Mouse (Mus musculus) WW6 (cell line): ENCODE data around the gene Rplp0.
A peak's percentile ranks its signal among the peaks of the same experiment; 100 is the strongest.

ENCODE experiments used
- DNase-seq: peaks from one replicate; pipeline ENCODE4 v3.0.0-alpha.2; 2013; ENCODE audit warnings: low read depth, low spot score

Gene Rplp0

DNA sequence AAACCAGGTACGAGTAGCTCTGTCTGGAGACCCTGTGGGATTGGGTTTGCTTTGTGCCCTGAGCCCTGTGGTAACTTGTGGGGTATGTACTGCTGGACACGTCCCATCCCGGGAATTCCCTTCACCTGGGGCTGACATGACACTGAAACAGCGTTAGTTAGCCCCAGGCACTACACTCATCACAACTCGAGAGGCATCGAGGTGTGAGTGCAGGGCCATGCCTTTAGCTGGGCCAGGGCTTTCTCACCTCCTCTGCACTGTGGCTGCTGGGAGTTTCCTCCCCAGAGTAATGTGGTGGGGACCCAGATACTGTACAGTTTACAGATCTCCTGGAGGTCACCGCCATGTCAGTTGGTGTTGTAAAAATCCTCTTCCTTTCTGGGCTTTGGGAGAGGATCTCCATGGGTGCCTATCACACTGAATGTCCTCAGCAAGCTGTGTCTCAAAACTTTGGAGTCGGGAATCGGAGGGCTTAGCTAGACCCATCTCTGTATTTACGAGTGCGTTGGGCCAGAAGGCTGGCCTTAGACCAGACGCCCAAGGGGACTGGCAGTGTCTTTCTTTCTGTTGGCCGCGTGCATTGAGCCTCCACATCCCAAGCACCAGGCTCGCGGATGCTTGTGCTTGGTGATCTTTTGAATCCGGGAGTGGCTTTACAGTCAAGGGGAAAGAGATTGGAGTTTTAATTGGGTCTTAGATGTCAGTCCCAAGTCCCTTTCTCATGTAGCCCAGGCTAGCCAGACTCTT is 32.6 kb upstream of the Rplp0 start:
- DNase-seq = no peak

DNA sequence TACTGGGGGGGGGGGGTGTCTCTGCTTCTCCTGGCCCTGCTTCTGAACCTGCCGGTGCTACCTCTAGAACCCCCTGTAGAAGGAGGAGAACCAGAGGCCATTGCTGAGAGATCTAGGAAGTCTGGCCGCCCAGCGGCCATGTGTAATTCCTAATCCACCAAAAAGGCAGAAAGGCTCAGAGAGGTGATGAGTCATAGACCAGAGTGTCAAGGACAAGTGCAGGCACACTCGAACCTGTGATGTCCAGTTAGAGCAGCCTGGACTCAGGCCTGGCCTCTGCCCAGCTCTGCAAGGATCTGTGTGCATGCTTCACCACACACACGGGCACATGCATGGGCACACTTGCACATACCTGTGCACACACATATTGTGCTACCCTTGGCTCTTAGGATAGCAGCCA is 31.1 kb upstream of the Rplp0 start:
- DNase-seq = no peak

- DNase-seq = no peak
These were observed 29.9 kb upstream of the Rplp0 start for GRCm38 (mm10) chr5:115529364-115529741.

DNA sequence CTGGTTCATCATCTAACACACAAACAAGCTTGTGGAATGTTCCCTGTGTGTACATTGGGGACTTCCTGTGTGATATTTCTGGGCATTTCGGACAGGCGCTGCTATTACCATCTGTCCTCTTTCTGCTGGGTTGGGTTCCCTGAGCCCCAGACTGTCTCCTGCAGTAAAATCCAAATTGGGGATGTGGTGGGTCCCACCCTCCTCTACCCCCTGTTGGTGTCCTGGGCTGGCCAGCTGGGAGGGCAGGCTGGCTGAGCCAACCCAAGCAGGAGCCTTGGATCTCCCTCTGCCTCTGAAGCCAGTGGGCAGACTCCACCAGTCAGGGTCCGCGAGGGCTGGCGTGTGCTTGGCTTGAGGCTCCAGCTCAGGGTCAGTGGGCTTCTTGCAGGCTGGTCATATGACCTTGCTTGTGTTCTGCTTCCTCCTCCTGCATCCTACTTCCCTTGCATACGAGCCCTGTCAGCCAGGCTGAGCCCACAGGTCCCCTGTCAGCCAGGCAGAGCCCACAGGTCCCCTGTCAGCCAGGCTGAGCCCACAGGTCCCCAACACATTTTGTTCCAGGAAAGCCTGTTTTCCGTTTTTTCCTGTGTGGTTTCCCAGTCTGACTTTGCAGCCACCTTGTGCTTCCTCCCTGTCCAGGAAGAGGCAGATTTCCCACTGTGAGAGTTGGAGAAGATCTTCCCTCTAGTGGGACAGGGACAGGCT is 29.4 kb upstream of the Rplp0 start:
- DNase-seq = no peak

- DNase-seq = no peak
These were observed 28.8 kb upstream of the Rplp0 start for GRCm38 (mm10) chr5:115530447-115530809.

GRCm38 (mm10) chr5:115531671-115532270 is 27.5 kb upstream of the Rplp0 start:
- DNase-seq = no peak

GRCm38 (mm10) chr5:115534290-115534731 is 25.0 kb upstream of the Rplp0 start:
- DNase-seq = no peak

DNA sequence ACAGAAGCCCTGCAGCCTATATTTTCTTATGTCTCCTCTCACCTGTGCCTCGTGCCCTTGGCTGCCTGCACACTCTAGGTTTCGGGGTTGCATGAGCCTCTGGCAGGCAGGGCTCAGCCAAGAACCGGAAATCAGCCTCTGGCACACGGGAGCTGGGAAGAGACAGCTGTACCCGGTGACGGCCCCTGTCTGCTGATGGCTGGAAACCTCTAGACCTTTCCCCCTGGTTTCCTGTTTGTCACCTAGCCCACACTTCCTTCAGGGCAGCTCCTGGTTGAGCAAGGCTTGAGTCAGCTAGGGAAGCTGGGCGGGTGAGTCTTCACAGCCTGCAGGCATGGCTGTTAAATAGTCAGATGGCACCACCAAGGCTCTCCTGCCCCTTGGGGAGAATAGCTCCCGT is 24.4 kb upstream of the Rplp0 start:
- DNase-seq = no peak

- no peak for DNase-seq
These were observed 23.6 kb upstream of the Rplp0 start for GRCm38 (mm10) chr5:115535635-115536034.

DNA sequence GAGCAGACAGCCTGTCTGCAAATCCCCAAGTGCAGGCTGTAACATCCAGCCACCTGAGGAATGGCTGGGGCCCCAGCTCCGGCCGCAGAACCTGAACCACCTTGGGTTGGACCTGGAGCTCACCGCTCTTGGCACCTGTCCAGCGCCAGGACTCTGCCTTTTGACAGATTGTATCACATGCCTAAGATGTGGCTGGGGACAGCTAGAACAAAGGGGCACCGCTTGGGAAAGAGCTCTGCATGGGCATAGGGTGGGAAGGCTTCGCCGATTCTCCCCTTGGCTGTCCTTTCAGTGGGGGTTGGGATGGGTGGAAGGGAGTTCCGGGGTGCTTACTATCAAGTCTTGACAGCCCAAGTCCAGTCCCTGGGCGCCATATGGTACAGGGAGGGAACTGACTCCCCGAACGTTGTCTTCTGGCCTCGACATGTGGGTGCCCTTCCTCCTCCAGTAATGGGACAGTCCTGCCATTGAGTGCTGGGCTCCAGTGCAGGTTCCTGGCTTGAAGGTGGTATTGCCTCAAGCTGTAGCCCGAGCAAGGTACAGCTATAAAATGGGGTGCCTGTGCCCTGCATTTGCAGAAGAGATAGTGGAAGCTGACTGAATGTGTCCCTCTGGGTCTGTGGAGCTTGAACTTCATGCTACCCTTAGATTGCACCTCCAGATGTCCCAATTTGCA is 21.1 kb upstream of the Rplp0 start:
- no peak for DNase-seq

DNA sequence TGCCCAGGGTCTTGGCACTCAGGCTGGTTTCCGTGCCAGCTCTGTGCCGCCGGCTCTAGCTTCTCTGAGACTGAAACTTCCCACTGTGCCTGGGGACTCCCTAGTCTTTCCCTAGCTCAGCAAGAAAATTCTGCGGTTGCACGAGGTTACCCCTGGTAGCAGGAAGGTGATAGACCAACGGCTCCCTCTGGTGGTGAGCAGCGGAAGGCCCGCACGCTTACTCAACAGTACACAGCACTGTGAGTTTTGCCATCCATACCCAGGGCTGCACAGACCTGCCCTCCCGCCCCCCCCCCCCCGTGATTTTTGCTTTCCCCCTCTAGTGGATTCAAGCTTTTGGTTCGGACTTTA is 20.6 kb upstream of the Rplp0 start:
- DNase-seq = peak; percentile 63

- DNase-seq = no peak
These were observed 16.5 kb upstream of the Rplp0 start for GRCm38 (mm10) chr5:115542635-115543384.

DNA sequence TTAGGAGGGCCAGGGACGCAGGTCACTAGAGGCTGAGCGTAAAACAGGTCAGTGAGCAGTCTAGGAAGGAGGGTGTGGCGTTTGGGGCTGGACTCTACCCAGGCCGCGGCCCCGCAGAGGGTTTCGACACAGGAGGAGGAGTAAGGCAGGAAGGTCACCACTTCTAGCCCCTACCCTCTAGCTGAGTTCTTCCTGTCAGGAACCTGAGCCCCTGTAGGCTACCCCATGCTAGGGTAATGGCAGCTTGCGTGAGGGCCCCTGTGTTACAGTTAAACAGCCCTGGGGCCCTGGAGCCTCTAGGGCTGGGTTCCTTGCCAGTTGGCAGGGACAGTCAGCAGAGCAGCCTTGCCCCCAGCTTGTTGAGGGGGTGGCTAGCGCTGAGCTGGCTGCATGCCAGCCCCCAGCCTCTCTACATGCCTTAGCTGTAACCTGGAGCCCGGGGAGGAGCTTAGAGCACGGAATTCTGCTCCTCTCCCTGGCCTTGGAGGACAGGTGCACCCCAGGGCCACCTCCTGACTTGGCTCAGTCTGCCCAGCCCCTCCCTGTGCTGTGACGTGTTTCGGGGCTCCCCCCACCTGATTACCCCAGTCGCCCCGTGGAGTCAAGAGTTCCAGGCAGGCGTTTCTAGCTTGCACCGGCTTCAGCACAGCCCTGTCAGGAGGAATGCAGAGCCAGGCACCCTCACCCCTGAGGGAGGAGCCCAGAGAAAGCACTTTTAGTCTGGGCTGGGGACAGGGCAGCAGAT is 15.6 kb upstream of the Rplp0 start:
- DNase-seq = no peak

DNA sequence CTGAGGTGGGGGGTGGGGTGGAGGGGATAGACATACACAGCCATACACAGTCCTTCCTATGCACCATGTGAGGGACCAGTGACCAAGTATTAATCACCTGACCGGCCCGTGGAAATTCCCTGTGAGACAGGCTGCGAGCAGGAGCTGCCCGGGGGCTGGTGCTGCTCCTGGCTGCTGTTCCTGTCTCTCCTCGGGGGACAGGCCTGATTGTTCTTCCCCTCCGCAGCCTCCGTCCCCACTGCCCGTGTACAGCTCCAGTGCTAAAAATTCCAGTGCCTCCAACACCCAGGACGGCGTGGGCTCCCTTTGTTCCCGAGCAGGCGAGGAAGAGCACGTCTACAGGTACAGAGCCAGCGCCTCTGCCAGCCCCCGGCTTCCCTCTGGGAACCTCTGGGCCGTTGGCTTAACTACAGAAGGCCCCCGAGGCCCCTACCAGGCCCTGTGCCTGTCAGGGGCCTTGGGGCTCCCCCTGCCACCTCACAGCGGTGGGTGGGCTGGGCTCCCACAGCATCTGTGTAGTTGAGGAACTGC is 14.5 kb upstream of the Rplp0 start:
- DNase-seq = no peak

DNA sequence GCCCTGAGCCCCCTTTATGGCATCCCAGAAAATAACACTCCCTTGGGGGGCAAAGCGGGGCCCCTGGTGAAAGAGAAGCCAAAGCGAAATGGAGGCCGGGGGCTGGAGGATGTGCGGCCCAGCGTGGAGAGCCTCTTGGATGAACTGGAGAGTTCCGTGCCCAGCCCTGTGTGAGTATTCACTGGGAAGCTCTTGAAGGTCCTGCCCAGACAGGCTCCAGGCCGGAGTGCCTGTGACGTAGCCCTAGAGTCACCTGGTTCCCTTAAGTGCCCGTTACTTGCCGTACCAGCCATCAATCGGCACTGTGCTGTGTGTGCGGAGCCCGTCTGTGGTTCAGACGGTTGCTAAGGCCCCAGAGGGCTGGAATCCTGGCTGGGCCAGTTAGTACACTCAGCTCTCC is 13.6 kb upstream of the Rplp0 start:
- no peak for DNase-seq

DNA sequence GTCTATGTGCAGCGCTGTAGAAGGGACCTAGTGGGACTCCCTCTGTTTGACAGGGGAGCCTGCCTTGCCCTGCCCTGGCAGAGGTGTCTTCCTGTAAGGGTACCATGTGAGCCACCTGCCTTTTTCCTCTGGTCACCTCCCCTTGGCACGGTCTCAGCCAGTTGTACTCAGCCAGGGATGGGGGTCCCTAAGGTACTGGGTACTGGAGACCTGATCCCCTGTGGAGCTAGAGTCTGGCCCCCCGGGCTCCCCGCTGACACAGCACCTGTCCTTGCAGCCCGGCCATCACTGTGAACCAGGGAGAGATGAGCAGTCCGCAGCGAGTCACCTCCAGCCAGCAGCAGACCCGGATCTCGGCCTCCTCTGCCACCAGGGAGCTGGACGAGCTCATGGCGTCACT is 12.7 kb upstream of the Rplp0 start:
- no peak for DNase-seq

- DNase-seq = no peak
These were observed 12.3 kb upstream of the Rplp0 start for GRCm38 (mm10) chr5:115547014-115547413.

GRCm38 (mm10) chr5:115547421-115547820 is 11.8 kb upstream of the Rplp0 start:
- DNase-seq = no peak

GRCm38 (mm10) chr5:115548501-115549285 is 10.6 kb upstream of the Rplp0 start:
- no peak for DNase-seq

GRCm38 (mm10) chr5:115550482-115551005 is 8.7 kb upstream of the Rplp0 start:
- no peak for DNase-seq
